Mouse (Mus musculus): Measurements from ENCODE around the gene Slc22a23. TPM values are rescaled to one million over a fixed set of nuclear protein-coding genes. Genes with fewer than 3 reads are reported as not detected.

Slc22a23 gene
- polyA plus RNA-seq, 1 experiment from 2014 or later: 5.5 TPM

DNA sequence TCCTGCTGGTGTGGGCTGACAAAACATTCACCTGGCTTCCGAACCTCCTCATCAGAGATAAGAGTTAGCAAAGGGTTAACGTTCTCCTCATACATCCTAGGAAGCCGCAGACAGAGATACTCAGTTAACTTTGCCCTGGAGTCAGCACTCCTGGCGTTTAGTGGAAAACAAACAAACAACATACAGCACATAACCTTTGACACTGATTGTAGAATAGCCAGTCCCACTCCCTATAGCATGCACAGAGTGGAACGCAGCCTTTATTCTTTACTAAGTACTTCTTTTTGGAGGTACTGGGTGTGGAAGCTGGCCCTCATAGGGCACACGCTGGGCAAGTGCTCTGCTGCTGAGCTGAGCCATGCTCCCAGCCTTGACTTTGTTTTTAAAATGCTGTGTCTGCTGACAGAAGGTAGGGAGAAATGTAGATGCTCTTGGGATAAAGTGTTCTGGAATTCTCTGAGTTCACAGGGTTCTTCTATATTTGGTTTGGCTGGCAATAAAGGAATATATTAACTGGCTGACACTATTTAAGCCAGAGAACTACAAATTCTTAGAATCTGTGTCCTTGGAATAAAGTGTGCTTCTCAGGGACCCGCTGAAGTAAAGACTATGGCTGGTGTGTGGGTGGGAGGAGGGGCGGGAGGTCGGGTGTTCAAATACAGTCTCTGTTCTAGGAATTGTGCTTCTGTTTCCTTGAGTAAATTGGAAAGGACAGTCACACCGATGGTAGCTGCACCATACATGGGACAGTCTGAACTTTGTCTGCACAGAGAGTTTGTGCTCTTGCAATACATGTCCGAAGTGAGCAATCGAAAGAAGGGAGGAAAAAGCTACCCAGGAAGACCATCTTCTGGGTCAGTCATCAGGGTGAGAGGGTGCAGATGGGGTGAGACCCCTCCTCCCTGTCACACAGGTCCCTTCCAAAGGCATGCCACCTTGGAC is 117.0 kb downstream of the Slc22a23 start:
- Histone ChIP-seq H3K27me3 (replicated peaks) (no peaks in the 10 kb centered on the region), H3K27ac (replicated peaks) (no peak overlapping the region), H3K9me3 (no peaks in the 10 kb centered on the region), H3K4me3 (no peak overlapping the region), H3K36me3 (no peaks in the 10 kb centered on the region), H3K9ac (no peak overlapping the region), H3K4me2 (no peak overlapping the region), H3K4me1 (peaks cover 38% of the 10 kb centered on the region)
- ATAC-seq (ENCODE audit: extremely low read depth, insufficient number of reproducible peaks, low FRiP score, low TSS enrichment): no peak
- 37% methylated on average over 12 of the region's 12 CpGs for WGBS

DNA sequence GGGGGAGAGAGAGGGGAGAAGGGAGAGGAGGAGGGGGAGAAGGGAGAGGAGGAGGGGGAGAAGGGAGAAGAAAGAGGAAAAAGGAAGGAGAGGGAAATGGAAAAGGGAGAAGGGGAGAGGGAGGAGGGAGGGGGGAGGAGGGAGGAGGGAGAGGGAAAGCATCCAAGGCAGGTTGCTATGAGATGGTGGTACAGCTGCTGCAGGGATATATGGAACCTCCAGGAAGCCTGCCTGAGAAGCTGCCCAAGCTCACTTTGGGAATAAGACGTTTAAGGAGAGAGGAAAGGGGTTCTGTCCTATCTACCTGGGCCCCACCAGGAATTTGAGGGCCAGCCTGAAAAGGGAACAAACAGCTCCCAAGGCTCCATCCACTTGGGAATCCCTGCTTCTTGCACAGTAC is 118.0 kb downstream of the Slc22a23 start:
- no peak overlapping the region for H3K9ac ChIP-seq
- WGBS: 10% methylated on average over 1 of the region's 1 CpGs
- no peaks in the 10 kb centered on the region for H3K9me3 ChIP-seq
- H3K4me1 ChIP-seq: peaks cover 48% of the 10 kb centered on the region
- no peaks in the 10 kb centered on the region for H3K36me3 ChIP-seq
- H3K4me3 ChIP-seq: no peak overlapping the region
- no peak overlapping the region for H3K4me2 ChIP-seq
- no peaks in the 10 kb centered on the region for H3K27me3 ChIP-seq (replicated peaks)
- ATAC-seq (ENCODE audit: extremely low read depth, insufficient number of reproducible peaks, low FRiP score, low TSS enrichment): no peak
- H3K27ac ChIP-seq (replicated peaks): no peak overlapping the region

DNA sequence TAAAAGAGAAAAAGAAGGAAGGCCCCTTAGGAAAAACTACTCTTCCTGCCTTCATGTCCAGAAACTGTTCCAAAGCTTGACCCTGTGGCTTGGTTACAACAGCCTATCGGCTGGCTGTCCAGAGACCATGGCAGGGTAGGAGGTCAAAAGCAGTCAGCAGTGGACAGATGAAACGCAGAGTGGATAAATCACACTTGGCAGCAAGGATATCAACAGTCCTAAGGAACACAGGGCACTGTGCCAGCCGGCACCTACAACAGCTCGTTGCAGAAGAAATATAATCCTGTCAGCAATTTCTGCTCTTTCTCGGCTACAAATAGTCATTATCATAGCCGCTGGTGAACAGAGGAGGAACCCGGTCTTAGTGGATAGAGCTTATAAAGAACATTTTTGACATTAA is 122.0 kb downstream of the Slc22a23 start:
- Histone ChIP-seq H3K4me1 (peaks cover 39% of the 10 kb centered on the region), H3K9ac (no peak overlapping the region), H3K36me3 (peaks cover 10% of the 10 kb centered on the region; the same call in 1 of the 2 replicates), H3K9me3 (no peaks in the 10 kb centered on the region), H3K27me3 (replicated peaks) (no peaks in the 10 kb centered on the region), H3K4me3 (no peak overlapping the region), H3K4me2 (peak overlapping the region; percentile 25), H3K27ac (replicated peaks) (peak overlapping the region; percentile 73)
- ATAC-seq (ENCODE audit: extremely low read depth, insufficient number of reproducible peaks, low FRiP score, low TSS enrichment): no peak; the same call in 1 of the 2 replicates
- WGBS: 20% methylated on average over 7 of the region's 7 CpGs

DNA sequence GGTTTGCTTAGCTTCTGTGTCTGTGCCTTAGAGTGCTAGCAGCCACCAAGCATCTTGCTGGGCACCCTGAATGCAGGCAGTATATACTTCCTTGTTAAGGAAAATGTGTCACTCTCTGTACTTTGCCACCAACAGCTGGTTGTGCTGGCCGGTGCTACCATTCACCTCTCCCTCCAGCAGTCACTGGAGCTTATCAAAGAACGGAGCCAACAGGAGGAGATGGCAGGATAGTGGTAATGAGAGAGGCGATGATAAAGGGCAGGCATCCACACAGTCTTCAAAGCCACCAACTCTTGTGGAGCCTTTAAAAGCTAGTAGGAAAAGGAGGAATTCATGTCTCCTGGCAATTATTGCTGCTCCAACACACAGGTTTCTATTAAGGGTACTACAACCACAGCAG is 125.3 kb downstream of the Slc22a23 start:
- Histone ChIP-seq H3K27me3 (replicated peaks) (no peaks in the 10 kb centered on the region), H3K4me2 (no peak overlapping the region), H3K27ac (replicated peaks) (no peak overlapping the region), H3K4me3 (no peak overlapping the region), H3K4me1 (peaks cover 28% of the 10 kb centered on the region), H3K36me3 (peaks cover 14% of the 10 kb centered on the region; the same call in 1 of the 2 replicates), H3K9ac (no peak overlapping the region), H3K9me3 (no peaks in the 10 kb centered on the region)
- 24% methylated on average over 3 of the region's 3 CpGs for WGBS
- no peak for ATAC-seq (ENCODE audit: extremely low read depth, insufficient number of reproducible peaks, low FRiP score, low TSS enrichment)

DNA sequence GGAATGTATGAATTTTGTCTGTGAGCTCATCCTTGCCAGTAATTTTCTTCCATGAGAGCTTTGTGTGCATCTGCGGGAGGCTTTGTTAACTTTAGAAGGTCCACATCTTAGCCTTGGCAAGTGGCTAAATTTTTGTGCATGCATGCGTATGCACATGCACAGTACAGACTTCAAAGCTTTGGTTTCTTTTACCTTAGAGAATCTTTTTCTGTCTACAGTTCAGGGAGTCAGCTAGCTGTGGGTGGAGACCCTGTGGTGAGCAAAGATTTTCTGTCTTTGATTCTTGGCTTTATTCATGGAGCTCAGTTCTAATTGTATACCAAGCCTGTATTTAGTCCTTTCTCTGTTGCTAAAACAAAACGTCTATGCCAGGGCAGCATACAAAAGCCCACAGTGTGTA is 126.2 kb downstream of the Slc22a23 start:
- 79% methylated on average over 3 of the region's 3 CpGs for WGBS

DNA sequence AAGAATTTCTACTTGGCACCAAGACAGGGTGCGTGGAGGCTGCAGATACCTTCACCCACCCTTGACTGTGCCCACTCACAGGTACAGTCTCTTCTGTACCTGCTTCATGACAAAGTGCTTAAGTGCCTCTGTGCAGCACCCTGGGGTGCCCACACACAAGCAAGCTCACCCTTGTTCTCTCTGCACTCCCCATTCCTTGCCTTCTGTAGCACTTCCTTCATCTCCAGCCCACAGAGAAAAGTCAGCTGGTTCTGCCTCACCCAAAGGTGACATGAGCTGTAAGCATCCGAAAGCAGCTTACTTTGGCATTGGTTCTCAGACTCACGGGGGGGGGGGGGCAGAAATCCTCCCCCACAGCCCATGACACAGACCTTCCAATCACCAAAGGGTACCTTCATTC is 130.1 kb downstream of the Slc22a23 start:
- 0 out of 2 replicates have a peak, but pooled peaks cover 8% of the 10 kb centered on the region for H3K36me3 ChIP-seq
- no peaks in the 10 kb centered on the region for H3K27me3 ChIP-seq (replicated peaks)
- H3K9me3 ChIP-seq: no peaks in the 10 kb centered on the region
- ATAC-seq (ENCODE audit: extremely low read depth, insufficient number of reproducible peaks, low FRiP score, low TSS enrichment): no peak
- H3K4me2 ChIP-seq: no peak overlapping the region
- no peak overlapping the region for H3K9ac ChIP-seq
- H3K27ac ChIP-seq (replicated peaks): no peak overlapping the region
- WGBS: 90% methylated on average over 3 of the region's 3 CpGs
- H3K4me3 ChIP-seq: no peak overlapping the region
- H3K4me1 ChIP-seq: peaks cover 11% of the 10 kb centered on the region

More for the DNA sequence above, 126.2 kb downstream of the Slc22a23 start:
- H3K27ac ChIP-seq (replicated peaks): no peak overlapping the region
- H3K4me3 ChIP-seq: no peak overlapping the region
- H3K9me3 ChIP-seq: no peaks in the 10 kb centered on the region
- H3K27me3 ChIP-seq (replicated peaks): no peaks in the 10 kb centered on the region
- H3K4me1 ChIP-seq: peaks cover 29% of the 10 kb centered on the region
- H3K4me2 ChIP-seq: no peak overlapping the region
- no peak for ATAC-seq (ENCODE audit: extremely low read depth, insufficient number of reproducible peaks, low FRiP score, low TSS enrichment)
- no peak overlapping the region for H3K9ac ChIP-seq
- H3K36me3 ChIP-seq: peaks cover 14% of the 10 kb centered on the region; the same call in 1 of the 2 replicates

DNA sequence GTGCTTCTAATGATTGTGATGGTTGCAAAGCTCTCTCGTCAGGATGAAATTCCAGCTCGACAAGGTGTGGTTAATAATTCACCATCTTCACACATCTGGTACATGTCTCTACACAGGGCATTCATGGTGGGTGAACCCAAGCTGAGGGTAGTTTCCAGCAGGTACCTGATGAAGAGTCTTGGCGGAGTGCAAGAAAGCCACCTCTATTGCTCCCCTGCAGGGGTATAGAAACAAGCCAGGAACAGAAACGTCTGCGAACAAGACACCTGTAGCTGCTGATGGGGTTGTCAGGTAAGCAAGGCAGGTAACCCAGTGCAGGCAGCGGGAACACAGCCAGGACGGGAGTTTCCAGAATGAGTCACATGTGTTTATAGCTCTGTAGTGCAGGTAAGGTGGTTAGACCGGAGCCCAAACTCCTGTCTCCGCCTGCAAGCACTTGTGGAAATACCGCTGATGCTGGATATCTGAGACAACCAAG is 132.2 kb downstream of the Slc22a23 start:
- H3K4me2 ChIP-seq: no peak overlapping the region
- no peak overlapping the region for H3K9ac ChIP-seq
- H3K27me3 ChIP-seq (replicated peaks): no peaks in the 10 kb centered on the region
- ATAC-seq (ENCODE audit: extremely low read depth, insufficient number of reproducible peaks, low FRiP score, low TSS enrichment): no peak
- H3K4me3 ChIP-seq: no peak overlapping the region
- 0 out of 2 replicates have a peak, but pooled peaks cover 5% of the 10 kb centered on the region for H3K36me3 ChIP-seq
- peaks cover 8% of the 10 kb centered on the region for H3K4me1 ChIP-seq
- WGBS: 66% methylated on average over 10 of the region's 10 CpGs
- no peaks in the 10 kb centered on the region for H3K9me3 ChIP-seq
- H3K27ac ChIP-seq (replicated peaks): no peak overlapping the region

DNA sequence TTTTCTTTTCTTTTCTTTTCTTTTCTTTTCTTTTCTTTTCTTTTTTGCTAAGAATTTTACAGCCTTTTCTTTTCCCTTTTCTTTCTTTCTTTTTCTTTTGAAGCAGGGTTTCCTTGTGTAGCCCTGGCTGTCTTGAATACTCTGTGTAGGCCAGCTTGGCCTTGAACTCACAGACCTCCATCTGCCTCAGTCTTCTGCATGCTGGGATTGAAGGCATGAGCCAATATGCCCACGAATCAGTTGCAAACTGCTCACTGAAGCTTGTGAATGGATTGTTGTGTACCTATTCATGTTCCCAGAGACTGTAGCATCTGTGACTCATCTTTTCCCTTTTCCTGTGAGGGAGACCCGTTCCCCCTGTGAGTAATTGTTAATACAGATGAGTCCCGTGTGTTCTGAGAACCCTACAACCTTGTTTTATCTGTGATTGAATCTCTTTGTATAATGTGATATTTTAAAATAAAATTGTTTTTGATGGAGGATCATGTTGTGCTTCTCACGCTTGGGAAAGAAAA is 133.7 kb downstream of the Slc22a23 start:
- 59% methylated on average over 4 of the region's 4 CpGs for WGBS
- Histone ChIP-seq H3K4me3 (no peak overlapping the region), H3K36me3 (0 out of 2 replicates have a peak, but pooled peaks cover 2% of the 10 kb centered on the region), H3K9ac (no peak overlapping the region), H3K27me3 (replicated peaks) (no peaks in the 10 kb centered on the region), H3K9me3 (no peaks in the 10 kb centered on the region), H3K27ac (replicated peaks) (no peak overlapping the region), H3K4me1 (peaks cover 8% of the 10 kb centered on the region), H3K4me2 (no peak overlapping the region)
- no peak for ATAC-seq (ENCODE audit: extremely low read depth, insufficient number of reproducible peaks, low FRiP score, low TSS enrichment)

DNA sequence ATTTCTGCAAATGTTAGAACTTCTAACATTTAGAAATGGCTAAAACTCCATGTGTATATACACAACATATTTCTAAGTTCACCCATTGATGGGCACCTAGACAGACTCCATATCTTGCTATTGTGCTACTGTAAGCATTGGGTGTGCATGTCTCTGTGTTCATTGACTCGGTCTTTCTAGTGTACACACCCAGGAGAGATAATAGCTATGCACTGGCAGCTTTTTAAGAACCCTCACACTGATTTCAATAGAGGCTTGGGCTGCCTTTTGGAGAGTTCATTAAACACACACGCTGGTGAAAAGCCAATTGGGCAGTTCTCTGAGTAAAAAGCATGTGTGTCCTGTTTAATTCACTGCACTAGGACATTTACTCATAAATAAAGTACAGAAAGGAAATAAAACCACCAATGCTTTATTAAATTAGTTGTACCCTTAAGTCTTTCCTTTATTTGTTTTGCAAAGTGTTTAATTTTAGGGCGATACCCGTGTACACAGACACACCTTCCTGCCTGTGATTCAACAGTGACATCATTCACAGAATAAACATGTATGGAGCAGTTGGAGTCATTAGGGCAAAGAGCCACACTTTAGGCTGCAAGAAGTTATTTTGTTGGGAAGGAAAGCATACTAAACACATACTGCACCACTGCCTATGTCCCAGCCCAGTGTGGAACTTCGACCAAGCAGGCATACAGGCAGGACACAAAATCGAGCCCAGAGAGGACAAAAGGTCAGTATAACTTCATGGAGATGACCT is 137.1 kb downstream of the Slc22a23 start:
- 77% methylated on average over 6 of the region's 6 CpGs for WGBS
- no peak overlapping the region for H3K9ac ChIP-seq
- H3K27ac ChIP-seq (replicated peaks): no peak overlapping the region
- no peaks in the 10 kb centered on the region for H3K9me3 ChIP-seq
- no peak overlapping the region for H3K4me3 ChIP-seq
- H3K4me1 ChIP-seq: no peaks in the 10 kb centered on the region
- H3K36me3 ChIP-seq: 0 out of 2 replicates have a peak, but pooled peaks cover 4% of the 10 kb centered on the region
- H3K27me3 ChIP-seq (replicated peaks): no peaks in the 10 kb centered on the region
- ATAC-seq (ENCODE audit: extremely low read depth, insufficient number of reproducible peaks, low FRiP score, low TSS enrichment): no peak
- no peak overlapping the region for H3K4me2 ChIP-seq

DNA sequence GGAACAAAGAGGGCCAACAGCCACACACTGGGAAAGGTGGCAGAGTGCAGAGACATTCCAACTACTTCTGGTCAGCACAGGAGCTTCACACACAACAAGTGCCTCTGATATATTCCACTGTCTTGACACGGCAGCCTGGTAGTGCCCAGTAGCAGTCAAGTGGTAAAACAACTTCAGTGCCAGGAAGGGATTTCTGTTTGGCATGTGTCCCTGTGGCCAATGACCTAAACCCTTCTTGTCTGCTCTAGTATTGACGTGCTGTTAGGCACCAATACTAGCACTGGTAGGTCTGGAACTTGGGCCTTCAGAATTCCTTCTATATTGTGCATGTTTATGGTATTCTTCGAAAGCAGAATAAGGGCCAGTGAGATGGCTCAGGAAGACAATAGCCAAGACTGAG is 139.8 kb downstream of the Slc22a23 start:
- H3K36me3 ChIP-seq: peaks cover 11% of the 10 kb centered on the region; the same call in 1 of the 2 replicates
- no peak overlapping the region for H3K9ac ChIP-seq
- H3K4me2 ChIP-seq: no peak overlapping the region
- no peak overlapping the region for H3K27ac ChIP-seq (replicated peaks)
- ATAC-seq (ENCODE audit: extremely low read depth, insufficient number of reproducible peaks, low FRiP score, low TSS enrichment): no peak
- 82% methylated on average over 3 of the region's 3 CpGs for WGBS
- H3K4me3 ChIP-seq: no peak overlapping the region
- H3K27me3 ChIP-seq (replicated peaks): no peaks in the 10 kb centered on the region
- no peaks in the 10 kb centered on the region for H3K9me3 ChIP-seq
- no peaks in the 10 kb centered on the region for H3K4me1 ChIP-seq

DNA sequence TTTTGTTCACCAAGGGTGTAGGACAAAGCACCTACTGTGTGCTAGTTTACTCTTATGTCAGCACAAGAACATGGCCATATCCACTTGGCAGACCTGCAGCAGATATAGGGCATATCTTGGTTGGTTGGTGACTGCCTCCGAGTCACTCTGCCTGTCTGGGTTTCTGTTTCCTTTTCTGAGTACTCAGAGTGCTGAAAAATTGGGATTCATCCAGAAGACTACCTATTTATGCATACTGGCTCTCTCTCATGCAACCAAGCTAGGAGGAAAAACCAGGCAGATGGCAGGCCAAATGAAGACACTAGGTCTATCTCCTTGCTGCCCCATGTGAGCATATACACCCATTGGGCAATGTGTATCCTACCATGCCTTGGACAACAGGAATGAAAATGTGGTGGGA is 149.3 kb downstream of the Slc22a23 start:
- Histone ChIP-seq H3K4me2 (no peak overlapping the region), H3K27ac (replicated peaks) (no peak overlapping the region), H3K27me3 (replicated peaks) (no peaks in the 10 kb centered on the region), H3K36me3 (peaks cover 49% of the 10 kb centered on the region), H3K9me3 (no peaks in the 10 kb centered on the region), H3K4me3 (no peak overlapping the region), H3K9ac (no peak overlapping the region), H3K4me1 (peaks cover 17% of the 10 kb centered on the region)
- 71% methylated on average over 1 of the region's 1 CpGs for WGBS
- no peak for ATAC-seq (ENCODE audit: extremely low read depth, insufficient number of reproducible peaks, low FRiP score, low TSS enrichment)
